Mouse (Mus musculus): ENCODE measurements around the gene Gm10638.

The Gm10638 gene

DNA sequence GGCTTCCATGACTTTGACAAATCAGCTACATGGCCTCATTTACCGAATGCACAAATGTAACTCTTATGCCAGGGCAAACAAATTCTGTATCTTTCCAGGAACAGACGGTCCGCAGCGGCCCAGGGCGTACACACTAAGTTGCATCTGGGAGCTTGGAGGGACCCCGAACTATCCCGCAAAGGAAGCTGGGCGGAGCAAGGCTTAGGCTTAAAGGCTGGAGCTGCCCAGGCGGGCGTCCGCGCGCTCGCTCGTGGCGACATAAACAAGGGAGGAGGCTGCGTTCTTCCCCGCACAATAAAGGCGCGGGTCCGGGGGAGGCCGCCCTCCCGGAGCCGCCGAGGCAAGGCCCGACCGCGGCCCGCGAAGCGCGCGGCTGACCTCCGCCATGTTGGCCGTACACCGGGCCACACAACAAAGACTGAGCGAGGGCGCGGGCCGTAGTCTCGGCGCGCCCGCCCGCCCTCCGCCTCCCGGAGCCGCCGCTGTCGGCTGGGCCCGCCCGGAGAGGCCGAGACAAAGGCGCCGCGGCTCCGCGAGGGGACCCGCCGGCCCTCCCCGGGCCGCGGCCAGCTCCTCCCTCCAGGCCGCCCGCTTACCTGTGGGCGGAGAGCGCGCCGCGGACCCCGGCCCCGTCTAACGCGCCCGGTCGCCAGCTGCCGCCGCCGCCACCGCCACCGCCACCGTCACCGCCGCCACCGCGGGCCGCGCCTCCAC lies at the start of gene Gm10638, which contains the start of gene Siah1a:
Gene Gm10638, plus strand, starts transcription at position 479 of the 714 bp plus-strand sequence.
Gene Siah1a, minus strand, starts transcription at position 714 of the 714 bp plus-strand sequence.
- peak; percentile 61 for DNase-seq

DNA sequence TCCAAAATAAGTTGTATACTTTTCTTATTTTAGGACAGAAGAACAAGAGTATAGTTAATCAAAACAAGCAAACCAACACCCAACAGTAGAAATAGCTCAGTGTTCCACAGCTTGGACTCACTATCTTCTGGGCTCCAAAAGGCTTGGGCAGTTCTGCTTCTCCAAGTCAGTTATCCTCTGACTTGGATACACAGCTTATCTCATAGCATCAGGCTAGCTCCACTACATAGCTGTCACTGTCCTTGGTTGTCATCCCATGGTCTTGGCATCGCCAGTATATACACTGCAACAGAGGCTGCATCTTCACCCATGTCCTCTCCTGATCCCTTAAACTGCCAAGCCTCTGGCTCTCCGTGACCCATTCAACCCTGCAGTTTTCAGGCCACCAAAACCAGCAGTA lies 49.8 kb upstream of the Gm10638 start:
- DNase-seq = no peak

DNA sequence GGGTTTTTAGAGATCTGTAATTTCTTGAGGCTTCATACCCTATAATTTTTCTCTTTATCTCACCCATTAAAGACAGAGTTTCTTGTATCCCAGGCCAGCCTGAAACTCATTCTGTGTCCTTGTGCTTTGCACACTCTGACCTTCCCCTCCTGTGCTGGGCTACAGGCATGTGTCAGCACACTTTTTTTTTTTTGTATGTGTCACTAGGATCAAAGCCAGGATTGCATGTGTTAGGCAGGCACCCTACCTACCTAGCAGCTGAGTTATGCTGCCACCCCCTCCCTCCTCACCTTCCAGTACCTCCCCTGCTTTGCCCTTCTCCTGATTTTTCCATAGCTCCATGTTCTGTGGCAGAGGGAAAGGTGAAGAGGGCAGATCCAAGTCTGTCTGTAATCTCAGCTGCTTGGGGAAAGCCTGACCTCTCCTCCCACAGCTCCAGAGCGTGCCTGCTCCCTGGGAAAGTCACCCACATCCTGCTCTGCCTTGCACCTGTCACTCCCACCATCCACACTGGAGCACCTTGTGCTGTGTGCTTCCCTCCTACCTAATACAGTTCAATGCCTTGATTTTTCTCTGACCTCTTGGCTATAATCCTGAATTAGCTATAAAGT lies 46.6 kb upstream of the Gm10638 start:
- DNase-seq = no peak

DNA sequence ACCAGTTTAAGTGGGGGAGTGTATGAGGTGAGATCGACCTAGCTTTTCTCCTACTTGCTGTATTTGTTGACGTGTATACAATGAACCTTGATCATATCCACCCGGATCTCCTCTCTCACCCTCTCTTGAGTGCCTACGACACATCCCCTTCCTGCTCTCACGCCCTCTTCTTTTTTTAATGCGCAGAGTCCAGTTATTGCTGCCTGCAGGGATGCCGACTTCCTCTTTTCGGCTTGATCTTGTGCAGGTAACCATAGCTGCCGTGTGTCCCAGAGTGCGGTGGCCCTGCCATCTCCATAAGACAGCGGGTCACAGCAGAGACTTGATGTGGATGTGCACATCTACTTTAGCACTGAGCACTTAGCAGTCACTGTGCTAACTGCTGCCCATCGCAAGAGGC lies 46.0 kb upstream of the Gm10638 start:
- no peak for DNase-seq

DNA sequence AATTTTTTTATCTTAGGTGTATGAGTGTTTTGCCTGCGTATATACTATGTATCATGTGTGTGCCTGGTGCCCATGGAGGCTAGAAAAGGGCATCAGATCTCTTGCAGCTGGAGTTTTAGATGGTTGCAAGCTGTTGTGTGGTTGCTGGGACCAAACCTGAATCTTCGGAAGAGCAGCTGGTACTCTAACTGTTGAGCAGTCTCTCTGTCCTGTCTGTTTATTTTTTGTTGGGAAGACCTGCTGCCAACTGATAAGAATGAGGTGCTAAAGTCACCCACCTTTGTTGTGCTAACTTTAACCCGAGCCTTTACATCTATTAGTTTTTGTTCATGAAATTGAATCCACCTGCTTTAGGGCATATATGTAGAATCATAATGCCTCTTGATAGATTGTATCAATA lies 43.0 kb upstream of the Gm10638 start:
- DNase-seq = no peak

DNA sequence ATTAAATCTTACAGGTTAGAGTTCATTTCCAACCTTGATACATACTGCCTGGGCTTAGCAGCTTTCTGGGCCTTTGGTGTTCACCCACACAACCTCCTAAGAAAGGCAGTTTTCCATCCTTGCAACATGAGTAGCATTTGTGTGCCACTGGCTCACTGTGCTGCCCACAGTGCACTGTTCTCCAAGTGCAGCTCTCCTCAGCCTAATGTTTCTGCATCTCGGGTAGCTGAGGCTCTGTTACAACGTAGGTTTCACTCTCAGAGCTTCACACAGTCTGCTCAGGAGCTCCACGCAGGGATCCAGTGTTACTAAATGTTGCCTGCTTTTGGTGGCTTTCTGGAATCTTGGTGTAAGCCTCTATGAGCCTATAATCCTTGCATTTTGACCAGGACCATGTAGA lies 40.2 kb upstream of the Gm10638 start:
- DNase-seq = no peak

DNA sequence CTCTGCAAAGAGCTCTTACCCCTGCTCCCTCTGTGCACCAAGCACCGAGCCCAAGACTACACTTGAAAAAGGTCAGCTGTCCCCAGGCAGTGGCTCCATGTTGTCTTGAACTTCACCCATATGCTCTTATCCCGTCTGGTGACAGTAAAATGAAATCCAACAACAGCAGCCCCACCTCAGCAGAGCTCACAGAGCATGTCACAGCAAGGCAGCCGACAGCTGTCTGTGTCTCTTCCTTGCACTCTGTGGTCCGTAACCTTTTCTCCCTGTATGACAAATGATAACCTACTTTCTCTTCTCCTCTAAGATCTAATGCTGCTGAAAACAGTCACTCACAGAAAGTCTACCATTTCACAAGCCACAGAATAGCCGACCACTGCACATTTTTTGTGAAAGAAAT lies 38.7 kb upstream of the Gm10638 start:
- DNase-seq = no peak

DNA sequence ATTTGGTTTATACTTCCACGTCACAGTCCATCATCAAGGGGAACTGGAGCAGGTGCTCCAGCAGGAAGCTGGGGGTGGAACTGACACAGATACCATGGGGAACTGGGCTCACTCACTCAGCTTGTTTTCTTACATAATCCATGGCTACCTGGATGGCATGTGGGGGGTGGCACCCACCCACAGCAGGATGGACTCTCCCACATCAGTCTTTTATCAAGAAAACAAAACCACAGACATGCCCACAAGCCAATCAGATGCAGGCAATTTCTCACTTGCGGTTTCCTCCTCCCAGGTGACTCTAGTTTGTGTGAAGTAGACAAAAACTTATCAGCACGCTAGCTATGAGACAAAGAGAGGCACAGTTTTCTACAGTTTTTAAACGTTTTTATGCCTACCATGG lies 37.6 kb upstream of the Gm10638 start:
- no peak for DNase-seq

DNA sequence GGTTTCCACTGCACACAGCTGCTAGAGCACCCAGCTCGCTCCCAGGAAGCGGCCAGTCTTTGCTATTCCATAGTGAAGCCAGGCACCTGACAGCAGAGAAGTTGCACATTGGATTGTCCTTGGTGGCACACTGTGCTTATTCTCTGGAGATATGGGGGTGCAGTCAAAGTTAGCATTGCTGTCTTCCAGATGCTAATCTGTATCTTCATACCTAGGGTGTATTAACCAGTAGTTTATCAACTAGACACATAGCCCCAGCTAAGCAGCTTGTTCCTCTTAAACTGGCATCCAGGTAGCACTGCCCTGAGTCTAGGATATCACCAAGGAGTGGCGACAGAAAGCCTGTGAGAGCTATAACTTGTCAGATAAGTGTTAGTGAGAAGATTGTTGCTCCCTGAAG lies 32.9 kb upstream of the Gm10638 start:
- no peak for DNase-seq

DNA sequence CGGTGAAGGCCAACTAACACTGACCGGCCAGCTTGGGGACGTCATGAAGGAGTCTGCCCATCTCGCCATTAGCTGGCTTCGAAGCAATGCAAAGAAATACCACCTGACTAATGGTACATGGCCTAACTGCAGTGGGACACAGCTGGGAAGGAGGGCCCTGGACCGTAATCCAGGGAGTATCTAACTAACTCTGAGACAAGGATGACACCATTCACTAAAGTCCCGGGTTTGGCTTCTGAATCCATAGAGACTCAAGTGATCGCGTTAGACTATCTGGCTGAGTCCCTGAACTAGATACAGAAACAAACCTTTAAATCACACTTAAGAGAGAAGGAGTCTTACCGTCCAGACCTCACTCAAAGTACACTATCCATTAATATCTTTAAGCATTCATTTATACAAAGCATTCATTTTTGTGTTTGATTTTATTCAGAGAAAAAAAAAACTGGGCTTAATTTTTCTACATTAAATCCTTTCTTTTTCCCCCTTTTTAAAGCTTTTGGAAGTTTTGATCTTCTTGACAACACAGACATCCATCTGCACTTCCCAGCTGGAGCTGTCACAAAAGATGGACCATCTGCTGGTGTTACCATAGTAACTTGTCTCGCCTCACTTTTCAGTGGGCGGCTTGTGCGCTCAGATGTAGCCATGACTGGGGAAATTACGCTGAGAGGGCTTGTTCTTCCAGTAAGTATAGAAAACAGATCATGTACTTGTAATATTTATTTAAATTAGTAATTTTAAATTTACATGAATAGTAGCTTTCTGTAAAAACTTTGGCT lies 31.9 kb upstream of the Gm10638 start:
- peak; percentile 55 for DNase-seq

DNA sequence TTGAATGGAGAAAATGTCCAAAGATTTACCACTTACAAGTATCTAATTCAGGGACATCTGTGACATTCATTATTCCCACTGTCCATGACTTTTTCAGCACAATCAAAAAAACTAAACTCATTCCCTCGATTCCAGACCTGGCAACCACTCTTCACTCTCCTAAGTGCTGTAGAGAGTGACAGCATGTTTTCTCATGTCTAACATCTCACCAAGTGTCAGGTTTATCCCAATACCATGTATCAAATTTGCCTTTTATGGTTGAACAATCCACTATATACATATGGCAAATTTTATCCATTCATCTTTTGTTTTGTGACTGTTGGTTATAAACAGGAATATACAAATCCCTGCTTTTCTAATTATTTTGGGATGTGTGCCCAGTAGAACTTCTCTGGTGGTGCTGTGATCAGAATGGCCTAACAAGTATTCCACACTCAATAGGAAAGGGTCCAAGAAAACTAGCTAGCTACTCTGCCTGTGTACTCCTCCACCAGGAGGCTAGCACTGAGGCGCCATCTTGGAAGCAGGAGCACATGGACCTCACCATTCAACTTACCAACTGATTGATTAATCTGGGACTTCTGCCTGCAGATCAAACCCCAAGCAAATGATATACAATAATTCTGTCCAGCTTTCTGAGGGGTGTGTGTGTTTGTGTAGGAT lies 27.0 kb upstream of the Gm10638 start:
- DNase-seq = no peak

DNA sequence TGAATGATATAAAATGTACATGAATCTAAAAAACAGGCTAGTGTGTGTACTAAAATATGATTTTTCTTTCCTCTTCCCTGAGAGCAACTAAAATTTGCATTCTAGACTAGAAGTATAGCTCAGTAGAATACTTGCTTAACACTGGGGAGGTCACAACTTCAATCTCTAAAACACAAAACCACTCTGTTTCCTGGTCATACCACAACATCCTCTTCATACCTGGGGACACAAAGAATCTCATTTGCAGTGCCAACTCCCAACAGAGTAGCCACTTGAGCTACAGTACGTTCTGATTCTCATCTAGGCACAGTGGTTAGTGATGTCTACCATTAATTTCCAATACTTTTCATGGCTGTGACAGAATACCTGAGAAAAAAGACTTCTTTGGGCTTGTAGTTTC lies 26.1 kb upstream of the Gm10638 start:
- no peak for DNase-seq

DNA sequence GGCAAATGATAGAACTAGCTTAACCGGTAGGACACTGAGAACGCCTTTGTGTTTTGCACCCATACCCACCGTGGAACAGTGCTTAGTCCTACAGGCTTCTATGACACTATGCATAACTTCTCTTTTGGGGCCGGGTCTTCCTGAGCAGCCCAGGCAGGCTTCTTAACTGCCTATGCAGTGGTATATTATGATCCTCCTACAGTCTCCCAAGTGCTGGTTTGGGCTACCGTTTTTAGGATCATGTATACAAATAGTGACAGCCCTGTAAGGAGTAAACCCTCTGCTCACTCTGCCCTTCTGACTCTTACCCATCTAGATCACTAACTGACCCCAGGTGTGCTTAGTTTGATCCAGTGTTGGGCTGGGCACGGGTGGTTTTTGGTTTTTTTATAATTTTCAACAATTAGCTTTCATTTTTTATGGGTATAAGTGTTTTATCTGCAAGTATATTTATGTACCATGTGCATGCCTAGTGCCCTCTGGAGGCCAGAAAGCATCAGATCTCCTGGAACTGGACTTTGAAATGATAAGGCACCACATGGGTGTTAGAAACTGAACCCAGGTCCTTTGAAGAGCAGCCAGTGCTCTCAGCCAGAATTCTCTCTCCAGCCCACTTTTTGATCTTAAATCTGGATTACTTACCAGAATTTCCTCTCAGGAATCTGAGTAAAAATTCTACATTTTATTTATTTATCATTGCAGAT lies 24.6 kb upstream of the Gm10638 start:
- DNase-seq = no peak

DNA sequence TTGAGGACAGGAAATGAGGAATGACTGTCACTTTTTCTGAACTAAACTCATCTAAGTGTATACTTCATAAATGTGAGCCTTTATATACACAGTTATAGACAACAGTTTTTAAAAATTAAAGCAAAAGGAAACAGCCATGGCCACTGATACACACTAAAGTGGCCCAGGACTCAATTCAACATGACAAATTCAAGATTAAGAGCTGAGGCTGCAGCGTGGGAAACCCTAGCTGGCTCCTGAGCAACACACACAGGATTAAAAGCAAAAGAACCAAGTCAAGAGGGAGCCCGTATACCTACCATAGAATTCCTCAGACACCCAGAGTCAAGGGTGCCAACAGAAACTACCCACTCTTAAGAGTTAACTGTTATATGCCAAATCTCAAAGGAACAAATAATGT lies 24.0 kb upstream of the Gm10638 start:
- DNase-seq = no peak

DNA sequence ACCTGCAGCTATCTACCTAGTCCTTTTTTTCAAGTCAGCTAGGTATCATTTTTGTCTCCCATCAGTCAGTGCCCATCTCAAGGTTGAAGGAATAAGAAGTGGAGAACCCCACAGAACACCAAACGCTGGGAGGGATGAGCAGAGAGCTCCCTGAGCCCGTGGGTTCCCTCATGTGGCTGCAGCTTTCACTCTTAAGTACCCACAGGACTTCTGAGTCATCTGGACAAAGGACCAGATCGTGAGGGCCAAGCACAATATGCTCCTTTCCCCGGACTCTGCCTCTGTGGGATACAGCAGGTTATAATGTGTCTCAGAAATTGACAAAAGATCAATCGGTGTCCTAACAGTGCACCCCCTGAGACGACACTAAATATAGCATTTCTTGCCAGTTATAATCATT lies 18.5 kb upstream of the Gm10638 start:
- DNase-seq = no peak

DNA sequence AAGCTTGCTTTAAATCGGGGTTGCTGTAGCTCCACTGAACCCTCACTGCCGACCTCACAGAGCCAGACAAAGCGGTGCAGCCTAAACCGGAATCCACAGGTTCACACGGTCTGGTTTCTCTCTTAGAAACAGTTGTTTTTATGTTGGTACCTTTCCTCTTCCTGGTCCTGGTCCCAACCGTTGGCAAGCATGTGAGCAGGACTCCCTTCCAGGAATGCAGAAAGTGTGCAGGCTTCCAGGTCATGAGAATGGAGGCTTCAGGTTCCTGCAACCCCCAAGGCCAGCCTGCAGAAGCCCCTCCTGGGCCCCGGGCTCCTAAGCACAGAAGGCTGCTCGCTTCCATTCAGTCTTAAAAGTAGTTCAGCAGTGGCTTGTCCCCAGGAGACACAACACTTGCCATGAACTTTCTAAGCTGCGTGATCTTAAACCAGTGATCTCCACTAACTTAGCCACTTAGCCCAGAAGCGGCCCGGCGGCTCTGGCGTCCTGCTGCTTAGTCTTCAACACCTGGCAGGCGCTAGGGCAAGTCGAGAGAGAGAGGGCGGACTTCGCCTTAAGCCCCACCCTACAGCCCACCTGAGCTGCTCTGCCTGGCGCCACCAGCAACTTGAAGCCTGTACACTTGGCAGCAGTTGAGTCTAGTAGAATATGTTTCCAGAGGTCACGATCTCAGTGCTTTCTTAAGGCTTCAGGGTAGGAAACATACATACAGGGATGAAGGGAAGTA lies 17.1 kb upstream of the Gm10638 start:
- DNase-seq = no peak

DNA sequence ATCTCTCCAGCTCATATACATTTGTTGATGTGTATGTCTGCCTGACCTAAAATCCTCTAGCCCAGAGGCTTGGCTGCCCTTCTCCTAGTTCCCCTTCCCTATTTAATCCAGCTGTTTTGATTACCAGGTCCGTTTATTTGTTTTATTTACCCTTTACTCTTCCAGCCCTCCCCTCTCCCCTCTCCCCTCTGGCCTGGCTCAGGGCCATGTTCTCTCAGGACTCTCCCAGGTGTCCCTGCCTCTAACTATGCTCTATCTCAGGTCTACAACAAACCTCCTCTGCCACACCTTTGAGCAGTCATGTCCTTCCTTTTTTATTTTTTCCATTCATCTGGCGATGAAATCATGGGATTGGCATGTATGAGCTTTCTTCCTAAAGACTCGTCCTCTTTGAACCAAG lies 15.2 kb upstream of the Gm10638 start:
- DNase-seq = no peak

DNA sequence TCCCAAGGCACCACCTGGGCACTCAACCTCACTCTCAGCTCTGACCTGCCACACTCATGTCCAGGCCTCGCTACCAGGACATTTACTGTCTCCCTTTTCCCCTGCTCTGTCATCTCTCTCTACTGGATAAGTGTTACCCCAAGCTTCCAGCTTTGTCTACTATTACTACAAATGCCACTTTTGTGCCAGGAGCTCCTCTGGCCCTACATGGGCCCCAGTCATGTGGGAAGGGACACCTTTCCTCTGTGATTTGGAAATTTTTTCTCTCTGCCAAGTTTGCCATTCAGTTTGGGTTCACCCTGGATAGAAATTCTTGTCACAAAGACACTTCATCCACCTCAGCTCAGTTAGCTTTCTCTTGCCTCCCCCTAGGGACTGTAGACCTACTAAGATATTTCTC lies 14.6 kb upstream of the Gm10638 start:
- DNase-seq = no peak

DNA sequence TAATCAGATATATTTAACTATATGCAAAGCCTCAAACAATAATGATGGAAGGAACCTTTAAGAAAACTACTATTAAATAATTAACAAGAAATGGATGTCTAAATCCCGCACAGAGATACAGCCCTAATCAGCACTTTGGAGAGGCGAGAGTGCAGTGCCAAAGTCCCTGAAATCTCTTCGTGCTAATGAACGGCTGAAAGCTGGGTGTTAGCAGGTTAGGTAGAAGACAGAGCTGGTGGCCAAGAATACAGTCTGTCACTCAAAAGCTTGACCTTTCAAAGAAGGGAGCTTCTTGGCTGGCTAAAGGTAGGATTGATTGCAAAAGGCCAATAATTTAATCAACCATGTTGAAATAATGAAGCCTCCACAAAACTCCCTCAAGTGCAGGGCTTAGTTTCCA lies 11.3 kb upstream of the Gm10638 start:
- no peak for DNase-seq

DNA sequence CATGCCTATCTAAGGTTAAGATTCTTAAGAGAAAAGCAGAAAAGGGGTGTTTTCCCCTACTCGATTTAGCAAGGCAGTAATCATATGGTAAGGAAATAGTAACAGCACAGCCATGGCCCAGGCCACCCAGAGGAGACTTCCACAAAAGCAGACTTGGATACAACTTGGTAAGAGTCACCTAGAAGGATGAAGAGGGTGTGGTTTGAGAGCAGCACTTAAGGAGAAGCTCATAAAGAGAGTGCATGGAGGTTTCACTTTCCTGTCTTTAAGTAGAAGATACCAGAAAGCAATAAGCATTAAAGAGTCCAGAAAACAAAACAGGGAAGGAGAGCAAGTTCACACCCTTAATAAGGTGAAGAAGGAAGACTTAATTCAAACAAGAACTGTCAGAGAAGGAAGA lies 10.5 kb upstream of the Gm10638 start:
- no peak for DNase-seq

DNA sequence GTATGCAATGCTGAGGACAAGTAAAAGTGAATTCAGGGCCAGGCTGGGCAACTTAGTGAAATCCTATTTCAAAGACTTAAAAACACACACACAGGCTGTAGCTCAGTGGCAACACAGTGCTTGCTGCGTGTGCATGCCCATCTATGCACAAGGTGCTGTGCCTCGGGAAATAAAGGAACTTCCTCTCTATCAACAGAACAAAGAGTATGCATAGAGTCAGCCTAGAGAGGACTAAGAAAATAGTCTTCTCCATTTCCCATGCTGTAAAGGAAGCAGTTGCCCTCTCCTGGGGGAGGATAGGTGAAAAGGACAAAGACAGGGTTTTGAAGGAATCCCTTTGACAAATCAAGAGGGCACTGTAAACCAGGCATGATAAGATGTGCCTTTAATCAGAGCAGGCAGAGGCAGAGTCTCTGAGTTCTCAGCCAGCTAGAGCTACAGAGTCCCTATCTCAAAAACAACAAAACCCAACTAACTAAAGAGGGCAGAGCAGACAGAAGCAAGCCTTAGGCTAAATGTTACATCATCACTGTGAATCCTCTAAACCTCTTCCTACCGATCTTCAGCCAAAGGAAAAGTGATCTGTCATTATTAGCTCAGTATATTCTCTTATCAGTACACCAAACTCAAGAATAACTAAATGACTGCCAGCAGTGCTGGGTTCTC lies 9.9 kb upstream of the Gm10638 start:
- no peak for DNase-seq

DNA sequence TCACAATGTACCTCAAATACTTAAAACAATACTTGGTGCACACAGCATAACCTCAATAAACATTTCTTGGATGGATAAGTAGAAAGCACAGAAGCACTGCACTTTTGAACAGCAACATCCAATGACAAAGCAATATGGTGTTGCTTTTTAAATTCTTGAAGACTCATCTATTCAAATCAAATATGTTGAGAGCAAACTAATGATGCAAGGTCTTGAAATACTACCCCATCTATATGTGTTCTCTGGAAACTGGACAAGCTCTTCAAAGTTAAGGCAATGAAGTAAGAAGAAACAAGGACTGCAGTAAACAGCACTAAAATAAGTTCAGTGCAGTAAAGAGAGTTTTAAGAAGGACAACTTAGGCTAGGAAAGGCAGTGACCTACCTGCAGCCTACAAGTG lies 4.6 kb upstream of the Gm10638 start:
- no peak for DNase-seq
